Mouse (Mus musculus) hindbrain, embryonic 14.5 days (tissue): ENCODE measurements at regions not wholly inside any gene's neighbourhood (a gene's known extent, or its start where the extent isn't known, plus 50 kb on each side); places are given as distances from the start of the nearest gene placed in this dataset.

ENCODE experiments used
- ATAC-seq: fragments of 200-750 bp; cut with Nextera tagmentation; 2 replicates; pipeline ENCODE4 v1.8.0; 2017; ENCODE audit warnings: moderate number of reproducible peaks, mild to moderate bottlenecking, moderate TSS enrichment, moderate library complexity; ENCODE audit not compliant: low FRiP score
- DNase-seq: peaks from one replicate; pipeline ENCODE4 v3.0.0-alpha.2; 2015; ENCODE audit warnings: low spot score
- H3K27ac ChIP-seq: fragments of 300-500 bp; sonication (generic); 2 replicates; pipeline ENCODE4 v1.5.1; 2014; ENCODE audit warnings: mild to moderate bottlenecking, moderate library complexity
- H3K27me3 ChIP-seq: fragments of 300-500 bp; sonication (generic); 2 replicates; pipeline ENCODE4 v1.6.1; 2014; ENCODE audit warnings: mild to moderate bottlenecking, low read length, mixed read lengths; ENCODE audit not compliant: control insufficient read depth, insufficient read depth
- H3K36me3 ChIP-seq: fragments of 300-500 bp; sonication (generic); replicated peaks from 2 replicates; pipeline ENCODE4 v1.6.1; 2014; ENCODE audit not compliant: control insufficient read depth, insufficient read depth
- H3K4me1 ChIP-seq: fragments of 300-500 bp; sonication (generic); replicated peaks from 2 replicates; pipeline ENCODE4 v1.6.1; 2014; ENCODE audit warnings: antibody characterized with exemption, low read length, mixed read lengths; ENCODE audit not compliant: control insufficient read depth, insufficient read depth
- H3K4me2 ChIP-seq: fragments of 300-500 bp; sonication (generic); replicated peaks from 2 replicates; pipeline ENCODE4 v1.6.1; 2014; ENCODE audit warnings: mild to moderate bottlenecking, moderate library complexity
- H3K4me3 ChIP-seq: fragments of 300-500 bp; sonication (generic); replicated peaks from 2 replicates; pipeline ENCODE4 v1.5.1; 2014; ENCODE audit warnings: mild to moderate bottlenecking, low read length
- H3K9ac ChIP-seq: fragments of 300-500 bp; sonication (generic); 2 replicates; pipeline ENCODE4 v1.6.1; 2014
- H3K9me3 ChIP-seq: fragments of 300-500 bp; sonication (generic); 2 replicates; pipeline ENCODE4 v1.6.1; 2016; ENCODE audit warnings: low read length; ENCODE audit not compliant: control insufficient read depth
- WGBS: fragments of 180-500 bp; shearing (Covaris S2); extraction: QIAGEN DNeasy Blood & Tissue Kit; methylation state at CpG from one replicate; pipeline ENCODE4 v1.1.7; 2014; 5-methylcytosine and 5-hydroxymethylcytosine counted together

GRCm38 (mm10) chr3:15159965-15160714, 172.0 kb downstream of the Gm9733 start:
- ATAC-seq (no peak), DNase-seq (no peak)
- Histone ChIP-seq H3K27ac (no peak overlapping the region), H3K4me1 (no peaks in the 10 kb centered on the region), H3K4me2 (no peak overlapping the region), H3K4me3 (no peak overlapping the region), H3K9me3 (no peaks in the 10 kb centered on the region), H3K27me3 (no peaks in the 10 kb centered on the region), H3K9ac (no peak overlapping the region), H3K36me3 (no peaks in the 10 kb centered on the region)
- 87% methylated on average over 8 of the region's 8 CpGs for WGBS

- no peaks in the 10 kb centered on the region for H3K36me3 ChIP-seq
- no peak overlapping the region for H3K4me2 ChIP-seq
- 76% methylated on average over 2 of the region's 2 CpGs for WGBS
- ATAC-seq (no peak), DNase-seq (no peak)
- H3K4me1 ChIP-seq: no peaks in the 10 kb centered on the region
- no peak overlapping the region for H3K27ac ChIP-seq
- no peak overlapping the region for H3K4me3 ChIP-seq
- no peak overlapping the region for H3K9ac ChIP-seq
- no peaks in the 10 kb centered on the region for H3K9me3 ChIP-seq
- no peaks in the 10 kb centered on the region for H3K27me3 ChIP-seq
Measured at GRCm38 (mm10) chr3:15175811-15176210, 156.3 kb downstream of the Gm9733 start.

DNA sequence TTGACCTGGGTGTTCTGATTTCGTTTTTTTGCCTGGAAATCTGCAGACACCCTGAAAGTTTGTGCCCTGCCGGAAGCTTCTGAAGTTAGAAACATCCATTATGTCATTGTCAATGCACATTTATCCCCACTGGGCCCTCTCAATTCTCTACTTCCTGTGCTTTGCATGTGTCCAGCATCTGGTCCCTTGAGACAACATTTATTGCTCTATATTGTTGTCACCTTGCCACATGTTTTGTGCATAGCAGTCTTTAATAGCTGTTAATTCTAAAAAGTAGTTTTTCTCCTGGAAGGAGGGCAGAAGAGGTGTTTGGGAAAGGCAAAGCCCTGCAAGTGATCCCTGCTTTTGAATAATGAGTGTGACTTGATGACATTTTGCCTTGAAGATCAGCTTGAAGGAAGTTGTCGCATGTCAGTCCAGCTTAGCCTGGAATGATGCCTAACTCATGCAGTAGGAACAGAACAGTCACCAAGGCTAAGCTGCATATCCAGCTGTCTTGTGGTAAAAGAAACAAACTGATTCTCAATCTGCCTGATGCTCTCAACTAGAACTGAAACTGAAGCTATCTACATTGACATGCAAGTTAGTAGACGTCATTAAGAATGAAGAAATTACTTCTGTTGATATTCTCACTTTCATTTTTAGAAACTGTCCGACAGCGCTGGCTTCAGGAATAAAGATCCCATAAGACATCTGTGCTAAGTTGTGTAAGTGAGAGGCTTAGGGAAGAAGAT, 152.9 kb downstream of the Gm9733 start:
- Histone ChIP-seq H3K9ac (no peak overlapping the region), H3K27ac (no peak overlapping the region), H3K4me3 (no peak overlapping the region), H3K9me3 (no peaks in the 10 kb centered on the region), H3K4me2 (no peak overlapping the region), H3K27me3 (no peaks in the 10 kb centered on the region), H3K4me1 (no peaks in the 10 kb centered on the region), H3K36me3 (no peaks in the 10 kb centered on the region)
- WGBS: 85% methylated on average over 6 of the region's 6 CpGs
- DNase-seq (no peak), ATAC-seq (no peak)

DNA sequence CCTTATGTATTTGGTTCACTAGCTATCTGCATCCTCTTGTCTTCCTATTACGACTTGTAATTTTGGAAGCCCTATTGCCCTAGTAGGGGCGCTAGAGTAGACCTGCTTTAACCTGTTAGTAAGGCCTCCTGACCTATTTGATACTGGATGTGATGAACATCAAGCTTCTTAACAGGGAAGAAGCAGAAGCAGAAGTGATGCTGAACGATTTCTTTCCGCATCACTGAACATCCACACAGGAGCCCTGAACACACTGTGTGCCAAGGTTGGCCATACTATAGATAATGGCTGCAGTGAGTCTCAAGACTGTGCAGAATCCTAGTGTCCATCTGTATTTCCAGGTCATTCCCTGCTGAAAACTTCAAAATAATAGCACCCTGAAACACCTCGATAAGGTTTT, 151.0 kb downstream of the Gm9733 start:
- no peak for ATAC-seq
- no peak overlapping the region for H3K27ac ChIP-seq

DNA sequence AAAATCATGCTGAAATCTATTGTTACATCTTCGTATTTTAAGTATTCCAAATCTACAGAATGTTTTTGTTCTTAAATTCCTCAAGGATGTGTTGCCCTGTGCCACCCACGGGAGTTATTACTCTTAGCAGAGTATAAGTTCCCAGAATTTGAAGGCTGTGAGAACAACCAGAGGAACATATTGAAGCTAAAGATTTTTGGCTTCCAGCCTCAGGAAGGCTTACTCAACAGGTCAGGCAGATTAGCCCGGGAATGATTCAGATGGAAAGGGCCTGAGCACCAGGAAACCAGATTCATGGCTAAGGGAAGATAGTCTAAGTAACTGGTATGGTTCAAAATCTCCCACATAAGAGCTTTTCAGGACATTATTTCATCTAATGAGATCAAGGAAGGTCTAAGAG, 145.4 kb downstream of the Gm9733 start:
- no peaks in the 10 kb centered on the region for H3K36me3 ChIP-seq
- H3K9me3 ChIP-seq: no peaks in the 10 kb centered on the region
- H3K4me3 ChIP-seq: no peak overlapping the region
- 83% methylated on average over 3 of the region's 3 CpGs for WGBS
- no peak overlapping the region for H3K27ac ChIP-seq
- no peak overlapping the region for H3K9ac ChIP-seq
- no peaks in the 10 kb centered on the region for H3K27me3 ChIP-seq
- no peak for ATAC-seq
- DNase-seq: no peak
- H3K4me2 ChIP-seq: no peak overlapping the region
- H3K4me1 ChIP-seq: no peaks in the 10 kb centered on the region

More for the DNA sequence above, 151.0 kb downstream of the Gm9733 start:
- no peaks in the 10 kb centered on the region for H3K4me1 ChIP-seq
- H3K36me3 ChIP-seq: no peaks in the 10 kb centered on the region
- no peaks in the 10 kb centered on the region for H3K27me3 ChIP-seq
- H3K4me3 ChIP-seq: no peak overlapping the region
- DNase-seq: no peak
- no peaks in the 10 kb centered on the region for H3K9me3 ChIP-seq
- H3K9ac ChIP-seq: no peak overlapping the region
- WGBS: 88% methylated on average over 5 of the region's 5 CpGs
- no peak overlapping the region for H3K4me2 ChIP-seq

DNA sequence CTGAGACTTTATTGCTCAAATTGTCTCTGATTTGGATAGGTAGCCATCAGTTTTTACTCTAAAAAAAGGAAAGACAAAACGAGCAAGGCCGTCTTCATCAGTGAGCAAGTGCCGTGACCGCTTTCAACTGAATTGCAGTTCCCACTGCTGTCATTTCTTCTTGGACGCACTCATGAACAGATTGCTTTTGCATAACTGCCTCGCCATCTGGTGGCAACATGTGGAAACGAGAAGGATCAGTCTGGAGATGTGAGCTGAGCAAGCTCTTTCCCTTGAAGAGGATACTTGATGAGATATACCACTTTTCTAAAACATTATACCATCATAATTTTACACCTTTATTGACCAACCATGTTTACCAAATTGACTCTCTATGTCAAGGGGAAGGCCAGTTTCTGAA, 137.7 kb downstream of the Gm9733 start:
- H3K27me3 ChIP-seq: no peaks in the 10 kb centered on the region

GRCm38 (mm10) chr3:15196101-15196500, 136.0 kb downstream of the Gm9733 start:
- no peaks in the 10 kb centered on the region for H3K9me3 ChIP-seq
- H3K27ac ChIP-seq: no peak overlapping the region
- no peaks in the 10 kb centered on the region for H3K36me3 ChIP-seq
- H3K4me2 ChIP-seq: no peak overlapping the region
- ATAC-seq (no peak), DNase-seq (no peak)
- H3K4me3 ChIP-seq: no peak overlapping the region
- WGBS: 76% methylated on average over 1 of the region's 1 CpGs
- no peaks in the 10 kb centered on the region for H3K4me1 ChIP-seq
- H3K9ac ChIP-seq: no peak overlapping the region
- no peaks in the 10 kb centered on the region for H3K27me3 ChIP-seq

More for the DNA sequence above, 137.7 kb downstream of the Gm9733 start:
- Histone ChIP-seq H3K4me2 (no peak overlapping the region), H3K4me3 (no peak overlapping the region), H3K9me3 (no peaks in the 10 kb centered on the region), H3K36me3 (no peaks in the 10 kb centered on the region), H3K4me1 (no peaks in the 10 kb centered on the region), H3K9ac (no peak overlapping the region), H3K27ac (no peak overlapping the region)
- peak; percentile 92 for ATAC-seq
- WGBS: 5% methylated on average over 7 of the region's 7 CpGs
- peak; percentile 87 for DNase-seq

GRCm38 (mm10) chr3:15198086-15198485, 134.0 kb downstream of the Gm9733 start:
- 84% methylated on average over 3 of the region's 3 CpGs for WGBS
- no peak for ATAC-seq
- no peak for DNase-seq

DNA sequence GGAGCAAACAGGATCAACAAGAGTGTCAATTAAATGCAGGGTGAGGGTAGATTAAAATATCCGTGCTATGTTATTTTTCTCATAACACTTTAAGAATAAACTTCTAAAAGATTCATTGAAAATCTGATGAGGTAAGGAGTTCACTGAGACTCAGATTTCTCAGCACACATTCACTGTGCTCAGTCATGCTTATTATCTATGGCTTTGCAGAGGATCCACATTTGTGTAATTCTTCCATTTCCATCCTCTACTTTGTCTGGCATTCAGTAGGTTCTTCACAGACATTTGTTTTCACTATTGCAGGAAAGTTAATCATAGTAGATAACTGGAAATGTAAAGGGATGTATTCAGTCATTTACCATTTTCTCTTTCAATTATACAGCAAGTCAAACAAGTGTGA, 131.8 kb downstream of the Gm9733 start:
- no peaks in the 10 kb centered on the region for H3K27me3 ChIP-seq
- no peak overlapping the region for H3K9ac ChIP-seq
- H3K4me2 ChIP-seq: no peak overlapping the region
- H3K36me3 ChIP-seq: no peaks in the 10 kb centered on the region
- DNase-seq (no peak), ATAC-seq (no peak)
- no peaks in the 10 kb centered on the region for H3K4me1 ChIP-seq
- no peak overlapping the region for H3K27ac ChIP-seq
- no peaks in the 10 kb centered on the region for H3K9me3 ChIP-seq
- H3K4me3 ChIP-seq: no peak overlapping the region
- 56% methylated on average over 1 of the region's 1 CpGs for WGBS

More at GRCm38 (mm10) chr3:15198086-15198485, 134.0 kb downstream of the Gm9733 start:
- Histone ChIP-seq H3K36me3 (no peaks in the 10 kb centered on the region), H3K9ac (no peak overlapping the region), H3K9me3 (no peaks in the 10 kb centered on the region), H3K4me1 (no peaks in the 10 kb centered on the region), H3K27ac (no peak overlapping the region), H3K4me3 (no peak overlapping the region), H3K4me2 (no peak overlapping the region), H3K27me3 (no peaks in the 10 kb centered on the region)
